Mouse (Mus musculus) MEL (cell line): ENCODE results near the gene Cmklr1. TPM values are rescaled to one million over a fixed set of nuclear protein-coding genes. Genes with fewer than 3 reads are reported as not detected.

Experiments used
- DNase-seq: peaks from one replicate; pipeline ENCODE4 v3.0.0; 2011; ENCODE audit warnings: low read depth, low spot score
- H3K27ac ChIP-seq: 2 replicates; pipeline ENCODE4 v1.5.1; 2012; ENCODE audit warnings: low read depth, mild to moderate bottlenecking, control low read depth, low read length, moderate library complexity; ENCODE audit not compliant: control insufficient read depth
- H3K27me3 ChIP-seq, 2 experiments: fragments of 150-350 bp in 1 of 2; sonication (generic) in 1 of 2; 2 replicates each; pipeline ENCODE4 v1.6.1; 2012; ENCODE audit warnings: low read length in 2 of 2, mild to moderate bottlenecking in 2 of 2, improper control_type of control experiment in 1 of 2, moderate library complexity in 1 of 2; ENCODE audit not compliant: insufficient read depth in 2 of 2, control insufficient read depth in 1 of 2
- H3K36me3 ChIP-seq, 2 experiments: 2 replicates each; pipeline ENCODE4 v1.6.1; 2012 to 2014; ENCODE audit warnings: low read length in 2 of 2, improper control_type of control experiment in 1 of 2, inconsistent platforms in 1 of 2, mild to moderate bottlenecking in 1 of 2; ENCODE audit not compliant: insufficient read depth in 2 of 2, control insufficient read depth in 1 of 2
- H3K4me1 ChIP-seq, 2 experiments: fragments of 150-350 bp in 1 of 2; sonication (generic) in 1 of 2; 2 replicates each; pipeline ENCODE4 v1.6.1; 2012; ENCODE audit warnings: low read length in 2 of 2, improper control_type of control experiment in 1 of 2, mild to moderate bottlenecking in 1 of 2; ENCODE audit not compliant: insufficient read depth in 2 of 2, control insufficient read depth in 1 of 2
- H3K4me3 ChIP-seq, 2 experiments: fragments of 150-350 bp in 1 of 2; sonication (generic) in 1 of 2; 2 replicates each; pipeline ENCODE4 v1.5.1; 2012; ENCODE audit warnings: low read depth in 2 of 2, low read length in 2 of 2, mild to moderate bottlenecking in 2 of 2, moderate library complexity in 2 of 2, control low read depth in 1 of 2, improper control_type of control experiment in 1 of 2; ENCODE audit not compliant: control insufficient read depth in 1 of 2, insufficient read depth in 1 of 2
- H3K79me2 ChIP-seq: 2 replicates; pipeline ENCODE4 v1.6.1; 2012; ENCODE audit warnings: mild to moderate bottlenecking, low read length, moderate library complexity; ENCODE audit not compliant: control insufficient read depth, poor library complexity, insufficient read depth
- H3K9ac ChIP-seq: 2 replicates; pipeline ENCODE4 v1.6.1; 2012; ENCODE audit warnings: low read depth, mild to moderate bottlenecking, control low read depth, low read length, moderate library complexity; ENCODE audit not compliant: control insufficient read depth, poor library complexity, severe bottlenecking
- H3K9me3 ChIP-seq: fragments of 150-350 bp; sonication (generic); replicated peaks from 2 replicates; pipeline ENCODE4 v1.6.1; 2012; ENCODE audit warnings: mild to moderate bottlenecking, low read length, improper control_type of control experiment, moderate library complexity; ENCODE audit not compliant: insufficient read depth
- BHLHE40 ChIP-seq: IDR thresholded peaks from 2 replicates; pipeline ENCODE4 v1.6.1; 2012; ENCODE audit warnings: low read depth, mild to moderate bottlenecking, inconsistent platforms, low read length, improper control_type of control experiment, borderline replicate concordance
- CTCF ChIP-seq, 3 experiments: IDR thresholded peaks in 2 of 3; conservative IDR thresholded peaks in 1 of 3; 2 replicates each; pipeline ENCODE4 v1.5.1; 2011 to 2012; ENCODE audit warnings: low read length in 3 of 3, low read depth in 2 of 3, mild to moderate bottlenecking in 2 of 3, improper control_type of control experiment in 1 of 3, inconsistent platforms in 1 of 3, mixed read lengths in 1 of 3, moderate library complexity in 1 of 3; ENCODE audit not compliant: control insufficient read depth in 1 of 3, insufficient read depth in 1 of 3, poor library complexity in 1 of 3, severe bottlenecking in 1 of 3
- ELF1 ChIP-seq: IDR thresholded peaks from 2 replicates; pipeline ENCODE4 v1.6.1; 2014; ENCODE audit warnings: low read depth, mild to moderate bottlenecking, inconsistent platforms, low read length, improper control_type of control experiment, moderate library complexity
- EP300 ChIP-seq, 2 experiments: IDR thresholded peaks; 2 replicates each; pipeline ENCODE4 v1.6.1; 2011; ENCODE audit warnings: improper control_type of control experiment in 2 of 2, low read length in 2 of 2, low read depth in 1 of 2, mild to moderate bottlenecking in 1 of 2
- ETS1 ChIP-seq: IDR thresholded peaks from 2 replicates; pipeline ENCODE4 v1.6.1; 2012; ENCODE audit warnings: low read depth, mild to moderate bottlenecking, inconsistent platforms, low read length, improper control_type of control experiment, moderate library complexity
- GABPA ChIP-seq: IDR thresholded peaks from 2 replicates; pipeline ENCODE4 v1.6.1; 2012; ENCODE audit warnings: low read depth, mild to moderate bottlenecking, inconsistent platforms, low read length, improper control_type of control experiment, moderate library complexity
- HCFC1 ChIP-seq: IDR thresholded peaks from 2 replicates; pipeline ENCODE4 v1.6.1; 2012; ENCODE audit warnings: low read depth, mild to moderate bottlenecking, inconsistent platforms, low read length, improper control_type of control experiment, moderate library complexity
- JUND ChIP-seq: IDR thresholded peaks from 2 replicates; pipeline ENCODE4 v1.6.1; 2011; ENCODE audit warnings: low read depth, mild to moderate bottlenecking, improper control_type of control experiment, low read length
- KAT2A ChIP-seq: conservative IDR thresholded peaks from 2 replicates; pipeline ENCODE4 v1.6.1; 2012; ENCODE audit warnings: low read depth, low read length, improper control_type of control experiment, inconsistent platforms
- MAX ChIP-seq: IDR thresholded peaks from 2 replicates; pipeline ENCODE4 v1.6.1; 2011; ENCODE audit warnings: low read length, improper control_type of control experiment
- MAZ ChIP-seq: IDR thresholded peaks from 2 replicates; pipeline ENCODE4 v1.6.1; 2012; ENCODE audit warnings: low read depth, mild to moderate bottlenecking, inconsistent platforms, low read length, improper control_type of control experiment
- MXI1 ChIP-seq: IDR thresholded peaks from 2 replicates; pipeline ENCODE4 v1.6.1; 2011; ENCODE audit warnings: mild to moderate bottlenecking, low read depth, low read length, improper control_type of control experiment
- MYC ChIP-seq: IDR thresholded peaks from 2 replicates; pipeline ENCODE4 v1.6.1; 2011; ENCODE audit warnings: low read depth, mild to moderate bottlenecking, low read length, improper control_type of control experiment, moderate library complexity
- NRF1 ChIP-seq: IDR thresholded peaks from 2 replicates; pipeline ENCODE4 v1.6.1; 2014; ENCODE audit warnings: low read depth, mild to moderate bottlenecking, inconsistent platforms, low read length, improper control_type of control experiment, moderate library complexity; ENCODE audit not compliant: poor library complexity, insufficient read depth, severe bottlenecking
- POLR2AphosphoS2 ChIP-seq: IDR thresholded peaks from 2 replicates; pipeline ENCODE4 v1.6.1; 2011; ENCODE audit warnings: low read length, improper control_type of control experiment
- RAD21 ChIP-seq: IDR thresholded peaks from 2 replicates; pipeline ENCODE4 v1.6.1; 2011; ENCODE audit warnings: mild to moderate bottlenecking, low read depth, low read length, improper control_type of control experiment
- SIN3A ChIP-seq: IDR thresholded peaks from 2 replicates; pipeline ENCODE4 v1.6.1; 2012; ENCODE audit warnings: low read length, improper control_type of control experiment, inconsistent platforms
- TCF12 ChIP-seq: IDR thresholded peaks from 2 replicates; pipeline ENCODE4 v1.6.1; 2014; ENCODE audit warnings: low read depth, mild to moderate bottlenecking, inconsistent platforms, low read length, improper control_type of control experiment, moderate library complexity
- UBTF ChIP-seq: IDR thresholded peaks from 2 replicates; pipeline ENCODE4 v1.6.1; 2012; ENCODE audit warnings: low read depth, mild to moderate bottlenecking, inconsistent platforms, low read length, improper control_type of control experiment, moderate library complexity, borderline replicate concordance; ENCODE audit not compliant: insufficient read depth
- USF1 ChIP-seq: IDR thresholded peaks from 2 replicates; pipeline ENCODE4 v1.6.1; 2014; ENCODE audit warnings: low read depth, mild to moderate bottlenecking, inconsistent platforms, low read length, improper control_type of control experiment, moderate library complexity
- USF2 ChIP-seq, 2 experiments: IDR thresholded peaks; 2 replicates each; pipeline ENCODE4 v1.6.1; 2011 to 2012; ENCODE audit warnings: improper control_type of control experiment in 2 of 2, low read length in 2 of 2, borderline replicate concordance in 1 of 2, inconsistent platforms in 1 of 2, low read depth in 1 of 2, mild to moderate bottlenecking in 1 of 2; ENCODE audit not compliant: insufficient read depth in 1 of 2
- ZKSCAN1 ChIP-seq: IDR thresholded peaks from 2 replicates; pipeline ENCODE4 v1.6.1; 2012; ENCODE audit warnings: low read depth, mild to moderate bottlenecking, inconsistent platforms, low read length, improper control_type of control experiment, moderate library complexity
- ZMIZ1 ChIP-seq: IDR thresholded peaks from 2 replicates; pipeline ENCODE4 v1.6.1; 2012; ENCODE audit warnings: low read depth, mild to moderate bottlenecking, inconsistent platforms, low read length, improper control_type of control experiment, moderate library complexity
- ZNF384 ChIP-seq: IDR thresholded peaks from 2 replicates; pipeline ENCODE4 v1.6.1; 2012; ENCODE audit warnings: low read depth, mild to moderate bottlenecking, inconsistent platforms, low read length, improper control_type of control experiment
- polyA plus RNA-seq, 2 experiments: library from polyadenylated mRNA; stranded (reverse) in 1 of 2; unstranded in 1 of 2; fragments of >175 nt in 1 of 2; fragments of >200 nt in 1 of 2; gene quantifications; 2 replicates each; pipeline versions ENCODE4 v1.2.1 to v1.2.4; 2012; ENCODE audit warnings: low replicate concordance in 2 of 2, low read depth in 1 of 2; ENCODE audit not compliant: insufficient read length in 2 of 2, insufficient read depth in 1 of 2, missing spikeins in 1 of 2
- total RNA-seq: library from RNA; depleted of rRNA; stranded (reverse); fragments of 300-350 nt; gene quantifications from 2 replicates; pipeline ENCODE4 v1.2.3, GENCODE M21; 2012

The Cmklr1 gene
- total and polyA plus RNA-seq, 3 experiments, result not detected

DNA sequence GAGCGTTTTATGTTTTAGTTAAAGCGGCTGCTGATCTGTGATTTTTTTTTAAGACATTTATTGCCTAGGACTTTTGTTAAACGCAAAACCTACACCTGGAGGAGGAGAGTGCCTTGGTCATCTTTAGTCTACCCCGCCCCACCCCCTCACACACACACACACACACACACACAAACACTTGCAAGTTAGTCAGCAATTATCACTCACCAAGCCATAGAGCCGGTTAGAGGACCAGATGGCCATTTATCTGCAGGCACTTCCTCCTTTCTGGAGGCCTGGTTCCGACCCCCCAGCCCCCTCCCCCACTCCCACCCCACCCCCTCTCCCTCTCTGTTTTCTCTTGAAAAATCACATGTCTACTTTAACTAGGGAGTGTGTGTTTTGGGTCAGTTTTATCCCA lies 65.8 kb downstream of the Cmklr1 start:
- H3K4me3 ChIP-seq, result no peak overlapping the region
- no peak overlapping the region for H3K27ac ChIP-seq
- H3K9ac ChIP-seq, result no peak overlapping the region

DNA sequence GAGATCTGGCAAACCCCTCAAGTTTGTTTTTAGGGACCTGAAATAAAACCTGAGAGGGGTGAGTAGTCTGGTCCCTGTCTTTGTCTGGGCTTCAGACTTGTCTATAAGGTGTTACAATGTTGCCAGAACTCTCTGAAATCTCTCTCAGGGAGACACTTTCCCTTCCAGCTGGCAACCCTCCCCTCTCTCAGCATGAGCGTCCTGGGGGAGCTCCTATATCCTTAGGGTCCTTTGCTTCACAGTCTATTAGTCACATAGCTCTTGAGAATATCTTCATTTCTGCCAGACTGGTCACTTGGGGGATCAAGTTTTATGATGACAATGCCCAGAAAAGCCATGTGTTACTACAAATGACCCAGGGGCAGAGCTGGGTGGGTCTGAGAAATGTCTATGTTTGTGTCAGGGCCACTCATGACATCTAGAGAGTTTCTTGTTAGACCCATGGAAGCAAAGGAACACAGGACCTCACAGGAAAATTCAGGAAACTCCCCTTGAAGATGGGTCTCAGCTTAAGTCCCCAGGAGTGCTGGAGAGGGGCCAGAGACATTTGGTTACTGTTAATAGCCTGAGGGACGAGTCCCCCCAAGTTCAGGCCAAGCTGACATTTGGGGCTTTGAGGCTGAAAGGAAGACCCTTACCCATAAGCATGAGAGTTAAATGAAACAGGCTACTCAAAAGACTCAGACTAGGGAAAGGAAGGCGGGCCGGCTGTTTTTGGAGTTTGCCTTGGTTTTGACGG lies 66.6 kb downstream of the Cmklr1 start:
- H3K4me1 ChIP-seq, result no peaks in the 10 kb centered on the region
- DNase-seq, result no peak
- H3K9me3 ChIP-seq, result no peaks in the 10 kb centered on the region
- H3K79me2 ChIP-seq, result no peaks in the 10 kb centered on the region
- no peak overlapping the region for H3K4me3 ChIP-seq
- H3K27me3 ChIP-seq, result no peaks in the 10 kb centered on the region
- H3K36me3 ChIP-seq, result no peaks in the 10 kb centered on the region
- no peak for TF ChIP-seq CTCF (IDR thresholded peaks at IDR 0.05 in 2 of 3, conservative IDR thresholded peaks at IDR 0.05 in 1 of 3; ENCODE audit: control insufficient read depth in 1 of 3, insufficient read depth in 1 of 3, low read depth in 2 of 3, low read length in 3 of 3, poor library complexity in 1 of 3, severe bottlenecking in 1 of 3)
- TF ChIP-seq MXI1, result no peak
- no peak for TF ChIP-seq JUND
- TF ChIP-seq SIN3A, result no peak
- no peak for TF ChIP-seq HCFC1
- TF ChIP-seq RAD21, result no peak
- TF ChIP-seq ZMIZ1, result no peak
- TF ChIP-seq UBTF, result no peak
- no peak for TF ChIP-seq MAX
- no peak for TF ChIP-seq USF1
- TF ChIP-seq ETS1, result no peak
- TF ChIP-seq KAT2A, result no peak
- no peak for TF ChIP-seq ELF1
- no peak for TF ChIP-seq ZNF384
- TF ChIP-seq MYC, result no peak
- TF ChIP-seq EP300 (IDR thresholded peaks at IDR 0.05; ENCODE audit: low read depth in 1 of 2, low read length in 2 of 2), result no peak
- no peak for TF ChIP-seq BHLHE40
- no peak overlapping the region for H3K9ac ChIP-seq
- no peak overlapping the region for H3K27ac ChIP-seq

More for the DNA sequence above, 65.8 kb downstream of the Cmklr1 start:
- TF ChIP-seq GABPA, result no peak
- no peak for TF ChIP-seq POLR2AphosphoS2
- TF ChIP-seq ELF1, result no peak
- TF ChIP-seq MAZ, result no peak
- TF ChIP-seq ZMIZ1, result no peak
- no peak for TF ChIP-seq NRF1
- TF ChIP-seq CTCF (IDR thresholded peaks at IDR 0.05 in 2 of 3, conservative IDR thresholded peaks at IDR 0.05 in 1 of 3; ENCODE audit: control insufficient read depth in 1 of 3, insufficient read depth in 1 of 3, low read depth in 2 of 3, low read length in 3 of 3, poor library complexity in 1 of 3, severe bottlenecking in 1 of 3), result no peak
- no peak for TF ChIP-seq EP300 (IDR thresholded peaks at IDR 0.05; ENCODE audit: low read depth in 1 of 2, low read length in 2 of 2)
- no peak for TF ChIP-seq ZKSCAN1
- no peak for TF ChIP-seq MXI1
- no peak for TF ChIP-seq SIN3A
- TF ChIP-seq MYC, result no peak
- no peak for TF ChIP-seq UBTF
- TF ChIP-seq TCF12, result no peak
- TF ChIP-seq USF2 (IDR thresholded peaks at IDR 0.05; ENCODE audit: borderline replicate concordance in 1 of 2, insufficient read depth in 1 of 2, low read depth in 1 of 2, low read length in 2 of 2), result no peak
- TF ChIP-seq MAX, result no peak
- no peak for TF ChIP-seq HCFC1
- no peaks in the 10 kb centered on the region for H3K79me2 ChIP-seq
- H3K27me3 ChIP-seq, result no peaks in the 10 kb centered on the region
- no peak for DNase-seq
- H3K4me1 ChIP-seq, result no peaks in the 10 kb centered on the region
- H3K36me3 ChIP-seq, result no peaks in the 10 kb centered on the region
- no peaks in the 10 kb centered on the region for H3K9me3 ChIP-seq
